Mouse (Mus musculus) retina, postnatal 1 day (tissue): ENCODE measurements around the gene Cracr2b.
A peak's percentile ranks its signal among the peaks of the same experiment; 100 is the strongest.
"Not testable (repeated sequence)": the region's sequence is repeated elsewhere in the genome, so short reads cannot be mapped to it uniquely, and the experiment has no call there.

Experiments
- DNase-seq: peaks from one replicate; pipeline ENCODE4 v3.0.0-alpha.2; 2012

Gene Cracr2b

DNA sequence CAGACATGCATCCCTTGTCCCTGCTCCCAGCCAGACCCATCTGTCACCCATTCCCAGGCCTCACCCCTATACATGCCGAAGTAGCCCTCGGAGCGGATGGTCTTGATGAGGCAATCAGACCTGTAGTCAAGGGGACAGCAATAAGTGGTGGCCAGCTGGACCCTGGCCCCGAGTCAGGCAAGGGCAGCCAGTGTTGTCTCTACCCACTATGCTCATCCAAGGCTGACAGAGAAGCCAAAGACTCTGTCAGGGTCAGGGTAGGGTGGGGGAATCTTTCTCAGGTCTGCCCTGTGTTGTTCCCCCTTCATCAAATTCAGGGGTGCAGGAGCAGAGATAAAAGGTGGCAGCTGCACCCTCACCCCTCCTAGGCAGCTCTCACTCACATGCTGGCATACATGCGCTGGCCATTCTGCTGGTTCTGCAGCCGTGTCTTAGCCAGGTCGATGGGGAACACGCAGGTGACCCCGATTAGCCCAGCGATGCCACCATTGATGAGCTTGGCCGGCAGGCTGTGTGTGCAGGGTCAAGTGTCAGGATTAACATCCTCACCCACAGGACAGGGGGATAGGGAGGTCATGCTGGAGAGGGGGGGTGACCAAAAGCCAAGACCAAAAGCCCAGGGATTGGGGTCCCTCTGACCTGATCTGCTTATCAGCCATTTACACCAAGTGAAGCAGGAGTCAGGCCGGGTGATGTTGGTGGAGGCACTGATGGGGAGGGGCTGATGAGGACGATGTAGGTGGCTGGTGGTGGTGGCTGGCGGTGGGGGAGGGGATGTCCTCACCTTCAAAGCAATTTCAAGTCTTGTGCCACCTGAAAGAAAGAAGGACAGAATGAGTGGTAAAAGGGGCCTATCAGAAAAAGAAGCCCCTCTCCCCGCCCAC, 27.1 kb upstream of the Cracr2b start:
- DNase-seq, result no peak

DNA sequence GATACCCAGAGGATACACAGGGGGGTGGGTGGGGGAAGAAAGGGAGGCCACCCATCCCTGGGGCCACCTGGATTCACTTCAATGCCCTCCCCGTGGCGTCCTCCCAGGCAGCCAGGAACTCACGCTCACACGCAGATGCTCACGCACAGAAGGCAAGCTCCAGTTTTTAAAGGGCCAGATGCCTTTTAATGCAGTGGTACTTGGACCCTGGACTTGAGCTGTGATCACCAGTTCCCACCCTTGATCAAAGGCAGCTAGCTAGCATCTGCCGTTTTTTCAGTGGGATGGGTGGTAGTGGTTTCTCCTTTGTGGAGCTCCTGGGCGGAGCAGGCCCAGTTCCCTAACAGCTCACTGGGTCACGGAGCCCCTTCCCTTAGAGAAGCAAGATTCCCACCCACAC, 26.4 kb upstream of the Cracr2b start:
- DNase-seq, result peak; percentile 77

DNA sequence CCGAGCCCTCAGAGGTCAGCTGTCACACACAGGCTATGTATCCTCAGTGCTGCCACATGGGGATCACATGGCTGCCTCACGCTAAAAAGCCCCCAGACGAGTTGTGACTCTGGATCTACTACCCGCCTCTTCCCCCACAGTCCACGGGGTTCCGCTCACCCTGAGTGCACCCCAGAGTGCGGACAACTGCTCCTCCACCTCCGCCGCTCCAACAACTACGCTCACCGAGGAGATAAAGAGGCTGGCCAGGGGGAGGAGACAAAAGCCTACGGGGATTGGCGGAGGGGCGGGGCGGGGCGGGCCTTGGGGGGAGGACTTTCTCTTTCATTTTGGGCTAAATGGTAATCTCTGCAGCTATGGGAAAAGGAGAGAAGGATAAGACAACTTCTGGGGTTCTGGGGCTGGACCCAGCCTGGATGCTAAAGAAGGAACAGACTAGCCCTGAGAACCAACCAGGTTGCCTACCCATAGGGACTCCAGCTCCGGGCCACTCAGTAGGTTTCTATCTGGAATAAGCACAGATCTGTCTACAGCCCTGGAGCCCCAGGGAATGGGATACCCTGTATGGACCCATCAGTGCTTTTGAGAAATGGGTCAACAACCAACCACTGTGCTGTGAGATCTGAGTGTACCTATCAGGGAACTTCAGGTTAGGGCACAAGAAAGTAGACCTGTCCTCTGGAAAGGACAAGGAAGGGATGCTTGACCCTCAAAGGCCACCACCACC, 25.6 kb upstream of the Cracr2b start:
- DNase-seq, result peak; percentile 71

DNA sequence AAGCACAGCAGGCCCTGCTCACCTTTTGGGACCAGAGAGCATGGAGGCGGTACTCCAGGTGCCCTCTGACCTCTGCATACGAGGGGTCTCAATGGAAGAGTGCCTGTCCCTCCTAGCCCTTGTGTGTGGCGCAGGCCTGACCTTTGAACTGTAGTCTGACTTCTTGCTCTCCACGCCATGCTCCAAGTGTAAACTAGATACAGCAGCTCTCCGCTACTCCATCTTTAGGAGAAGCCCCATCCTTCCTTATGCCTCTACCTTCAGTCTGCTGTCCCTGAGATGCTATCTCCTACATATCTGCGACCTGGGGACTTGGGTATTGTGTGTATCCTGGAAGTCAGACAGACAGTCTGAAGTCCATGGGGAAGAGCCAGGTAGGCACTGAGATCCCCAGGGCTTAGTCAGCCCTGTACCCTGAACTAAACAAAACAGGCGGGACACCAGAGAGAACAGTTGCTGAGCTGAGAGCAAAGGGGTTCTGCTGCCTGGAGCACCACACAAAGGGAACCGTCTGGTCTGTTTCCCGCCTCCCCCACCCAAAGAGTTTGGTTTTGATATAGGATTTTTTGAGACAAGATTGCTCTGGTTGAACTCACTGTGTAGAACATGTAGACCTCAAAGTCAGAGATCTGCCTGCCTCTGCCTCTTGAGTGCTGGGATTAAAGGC, 24.9 kb upstream of the Cracr2b start:
- DNase-seq, result no peak

DNA sequence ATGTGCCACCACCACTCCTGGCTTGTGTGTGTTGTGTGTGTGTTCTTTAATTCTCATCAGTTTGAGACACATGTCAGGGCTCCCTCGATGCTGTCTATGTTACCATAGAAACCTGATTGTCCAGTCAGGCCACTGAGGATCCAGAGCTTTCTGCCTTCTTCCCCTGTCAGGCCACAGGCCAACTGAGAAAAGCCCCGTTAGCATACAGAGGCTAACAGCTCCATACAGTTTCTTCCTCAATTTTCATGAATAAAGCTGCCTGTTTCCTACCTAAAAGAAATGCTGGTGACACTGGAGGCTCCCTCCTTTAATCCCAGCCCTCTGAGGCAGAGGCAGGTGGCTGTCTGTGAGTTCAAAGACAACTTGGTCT, 24.4 kb upstream of the Cracr2b start:
- DNase-seq, result no peak

DNA sequence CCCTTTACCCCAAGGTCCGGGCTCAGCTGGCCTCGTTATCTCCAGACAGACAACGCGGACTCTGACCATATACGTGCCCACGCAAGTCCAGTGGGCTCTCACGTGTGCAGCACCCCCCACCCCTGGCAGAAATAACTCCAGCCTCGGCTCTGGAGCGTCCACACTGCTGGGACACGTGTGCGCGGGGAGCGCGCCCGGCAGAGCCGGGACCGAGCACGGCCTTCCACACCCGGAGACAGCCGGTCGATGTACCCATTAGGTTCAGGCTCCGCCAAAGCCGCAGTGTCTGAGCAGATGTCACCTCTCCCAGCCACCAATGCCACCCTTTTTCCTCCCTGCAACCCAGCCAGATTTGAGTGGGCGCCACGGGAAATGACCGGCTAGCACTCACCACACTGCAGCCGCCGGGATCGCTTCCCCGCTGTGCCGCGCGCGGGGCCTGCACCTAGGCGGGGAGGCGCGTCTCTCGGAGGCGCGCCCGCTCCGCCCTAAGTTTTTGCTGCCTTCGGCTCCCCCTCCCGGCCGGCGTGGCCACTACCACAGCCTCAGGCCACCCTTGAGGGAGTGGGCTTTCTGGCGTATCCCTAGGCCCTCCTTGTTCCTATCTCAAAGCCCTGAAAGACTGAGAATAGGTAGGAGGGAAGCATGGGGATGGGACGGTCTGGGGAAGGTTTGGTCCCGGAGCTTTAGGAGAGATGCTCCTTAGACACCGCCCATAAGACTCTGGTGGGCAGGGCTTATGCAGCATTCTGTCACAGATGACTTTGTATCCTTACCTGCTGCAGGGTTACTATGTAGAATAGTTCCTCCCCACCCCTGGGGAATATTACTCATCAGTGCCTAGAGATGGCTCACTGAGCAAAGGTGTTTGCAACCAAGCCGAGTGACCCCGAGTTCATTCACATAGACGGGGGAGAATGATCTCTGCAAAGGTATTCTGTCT, 23.4 kb upstream of the Cracr2b start, which contains the start of gene Slc25a22:
Gene Slc25a22, minus strand, starts transcription at position 715 of the 943 bp plus-strand sequence.
- DNase-seq, result peak; percentile 86

DNA sequence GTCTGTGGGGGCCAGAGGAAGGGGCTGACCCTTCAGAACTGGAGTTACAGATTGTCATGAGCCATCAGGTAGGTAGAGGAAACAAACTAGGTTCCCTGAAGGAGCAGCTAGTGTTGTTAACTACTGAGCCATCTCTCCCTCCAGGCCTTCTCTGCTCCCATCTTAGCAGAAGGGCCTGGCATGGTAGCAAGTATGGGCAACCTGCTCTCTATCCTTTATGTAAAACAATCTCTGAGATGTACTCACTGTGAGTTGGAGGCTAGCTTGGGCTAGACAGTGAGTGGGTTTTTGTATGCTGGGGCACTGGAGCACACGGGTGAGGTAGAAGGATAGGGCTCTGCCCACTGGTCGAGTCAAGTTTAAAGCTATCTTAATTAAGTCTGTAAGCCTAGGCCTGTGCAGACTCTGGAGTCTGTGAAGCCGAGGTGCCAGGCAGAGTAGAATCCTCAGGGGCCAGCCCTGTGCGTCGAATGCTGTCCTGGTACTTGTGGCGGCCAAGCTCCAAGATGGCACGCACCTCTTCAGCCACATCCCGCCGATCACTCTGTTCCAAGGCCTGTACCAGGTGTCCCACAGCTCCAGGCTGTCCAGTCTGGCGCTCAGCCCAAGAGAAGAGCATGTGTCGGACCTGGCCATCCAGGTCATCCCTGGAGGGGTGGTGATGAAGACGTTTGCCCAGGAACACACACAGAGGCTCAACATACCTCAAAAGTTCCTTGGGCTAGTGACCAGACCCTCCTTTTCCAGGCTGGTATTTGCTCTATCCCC, 22.5 kb upstream of the Cracr2b start:
- DNase-seq, result no peak

DNA sequence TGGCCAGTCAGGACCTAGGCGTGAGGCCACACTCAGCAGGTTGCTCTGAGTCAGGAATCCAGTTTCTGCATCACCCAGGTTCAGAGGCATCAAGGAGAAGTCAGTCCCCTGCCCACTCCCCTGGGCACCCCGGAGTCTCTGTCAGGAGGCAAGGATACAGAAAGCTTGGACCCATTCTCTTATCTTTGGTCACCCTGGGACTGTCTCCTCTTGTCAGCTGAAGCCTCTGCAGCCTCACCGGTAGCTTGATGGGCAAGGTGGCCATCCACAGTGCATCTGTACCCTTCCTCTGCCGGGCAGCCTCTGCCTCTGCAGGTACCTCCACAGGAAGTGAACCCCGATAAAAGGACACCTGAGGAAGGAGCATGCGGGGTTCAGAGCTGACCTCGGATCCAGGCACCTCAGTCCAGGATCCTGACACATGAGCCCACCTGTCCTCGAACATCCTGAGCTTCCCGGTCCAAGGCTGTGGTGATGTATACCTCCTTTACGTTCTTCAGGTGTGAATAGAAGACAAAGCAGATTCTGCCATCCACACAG, 21.7 kb upstream of the Cracr2b start:
- DNase-seq, result no peak

DNA sequence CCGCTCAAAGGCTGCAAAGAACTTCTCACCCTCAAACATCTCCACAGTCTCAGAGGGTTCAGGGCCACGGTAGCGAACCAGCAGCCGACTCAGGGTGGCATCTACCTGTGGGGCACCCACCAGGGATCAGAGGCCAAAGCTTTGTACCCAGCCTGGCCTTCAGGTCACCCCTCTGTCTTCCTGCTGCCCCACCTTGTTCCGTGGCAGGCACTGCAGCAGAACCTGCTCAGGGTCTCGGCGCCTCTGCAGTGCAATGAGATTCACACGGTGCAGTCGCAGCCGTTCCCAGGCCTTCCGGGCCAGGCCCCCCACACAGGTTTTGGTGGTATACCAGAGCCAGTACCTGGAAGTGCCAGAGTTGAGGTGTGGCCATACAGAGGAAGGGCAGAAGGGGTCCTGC, 21.1 kb upstream of the Cracr2b start:
- no peak for DNase-seq

DNA sequence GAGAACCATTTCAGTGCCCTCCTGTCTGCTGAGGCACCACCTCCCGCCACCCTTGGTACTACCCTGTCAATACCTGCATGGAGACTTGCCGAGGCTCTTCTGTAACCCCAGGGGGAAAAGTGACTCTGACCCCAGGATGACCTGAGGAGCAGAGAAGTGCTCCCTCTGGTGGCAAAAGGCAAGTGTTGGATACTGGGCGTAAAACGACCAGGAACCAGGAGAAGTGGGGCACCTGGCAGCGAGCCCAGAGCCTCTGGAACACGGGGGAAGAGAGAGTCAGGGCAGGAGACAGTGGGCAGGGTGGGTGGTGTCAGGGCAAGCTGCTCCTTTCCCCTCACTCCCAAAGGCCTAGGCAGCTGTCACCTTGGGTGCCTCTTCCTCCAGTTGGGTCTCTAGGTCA, 20.3 kb upstream of the Cracr2b start:
- DNase-seq, result peak; percentile 92

DNA sequence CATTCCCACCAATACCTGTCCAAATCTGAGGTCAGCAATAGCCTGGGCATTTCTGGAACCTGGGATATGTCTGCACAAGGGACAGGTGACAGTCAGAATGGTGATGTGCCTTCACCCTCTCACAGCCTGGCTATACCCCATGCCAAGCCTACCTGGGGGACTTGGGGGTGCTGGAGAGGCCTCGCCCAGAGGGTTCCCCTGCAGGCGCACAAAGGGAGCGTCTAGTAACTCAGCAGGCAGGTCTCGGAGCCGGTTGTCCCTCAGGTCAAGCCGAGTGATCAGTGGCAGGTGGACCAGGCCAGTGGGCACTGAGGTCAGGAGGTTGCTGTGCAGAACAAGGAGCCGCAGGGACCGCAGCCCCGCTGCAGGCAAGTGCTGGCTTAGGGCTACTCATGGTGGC, 19.4 kb upstream of the Cracr2b start:
- DNase-seq, result no peak

DNA sequence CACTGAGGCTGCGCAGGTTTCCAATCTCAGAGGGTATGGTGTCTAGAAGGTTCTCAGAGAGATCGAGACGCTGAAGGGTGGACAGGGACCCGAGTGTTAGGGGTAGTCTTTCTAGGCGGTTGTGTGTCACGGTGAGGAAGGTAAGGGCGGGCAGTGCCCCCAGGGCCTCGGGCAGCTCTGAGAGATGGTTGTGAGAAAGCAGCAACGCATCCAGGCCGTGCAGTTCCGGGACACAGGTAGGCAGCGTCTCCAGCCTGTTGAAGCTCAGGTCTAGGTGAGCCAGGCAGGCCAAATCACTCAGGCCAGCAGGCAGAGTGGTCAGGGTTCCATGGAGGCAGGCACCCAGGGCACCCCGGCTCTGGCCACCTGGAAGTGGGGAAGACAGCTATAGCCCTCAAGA, 18.7 kb upstream of the Cracr2b start:
- DNase-seq, result no peak

DNA sequence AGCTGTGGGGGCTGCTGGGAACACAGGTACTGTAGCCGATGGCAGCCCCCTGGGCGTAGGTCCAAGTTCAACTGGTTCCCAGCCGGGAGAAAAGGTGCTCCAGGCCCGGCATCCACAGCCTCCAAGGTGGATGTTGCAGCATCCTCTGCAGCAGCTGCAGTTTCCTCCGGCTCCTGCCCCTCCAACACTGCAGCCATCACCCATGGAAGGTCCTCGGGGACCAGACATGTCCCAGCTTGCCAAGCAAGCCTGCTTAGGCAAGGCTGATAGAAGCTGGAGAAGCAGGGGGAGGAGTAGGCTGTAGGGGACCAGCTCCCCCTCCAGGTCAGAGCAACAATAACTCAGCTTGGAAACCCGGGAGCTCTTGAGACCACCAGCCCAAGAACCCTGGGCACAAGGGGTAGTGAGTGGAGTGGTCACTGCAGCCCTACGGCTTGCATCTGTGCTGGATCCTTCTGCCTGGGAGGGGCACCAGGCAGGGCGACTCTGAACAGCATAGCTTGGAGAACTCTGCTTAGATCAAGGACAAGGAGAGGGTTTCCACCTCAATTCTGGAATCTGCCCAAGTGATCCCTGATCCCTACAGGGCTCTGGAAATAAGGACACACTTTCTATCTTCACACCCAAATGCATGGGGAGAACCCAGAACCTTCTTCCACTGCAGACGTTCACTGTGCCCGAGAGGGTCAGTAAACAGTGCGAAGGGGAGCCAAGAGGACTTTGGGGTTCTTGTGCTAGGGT, 17.6 kb upstream of the Cracr2b start:
- DNase-seq, result peak; percentile 73

DNA sequence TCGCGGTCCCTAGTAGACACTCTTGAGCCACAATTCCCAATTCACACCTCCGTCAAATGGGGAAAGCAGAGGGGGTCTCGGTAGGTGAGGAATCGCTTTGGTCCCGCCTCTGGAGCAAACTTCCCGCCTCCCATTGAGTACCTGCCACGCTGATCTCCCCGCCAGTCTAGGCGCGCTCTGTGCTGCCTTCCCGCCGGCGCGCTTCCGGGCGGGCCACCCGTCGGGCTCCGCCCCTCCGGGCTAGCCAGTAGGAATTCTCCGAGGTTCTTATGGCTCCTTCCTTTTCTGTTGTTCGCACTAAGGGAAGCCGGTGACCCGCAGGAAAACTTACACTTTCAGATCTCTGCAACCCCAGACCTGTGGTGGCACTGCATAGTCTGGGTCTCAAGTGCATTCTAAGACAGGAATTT, 17.1 kb upstream of the Cracr2b start, which contains the start of gene Pidd1:
Gene Pidd1, minus strand, starts transcription at position 198 of the 410 bp plus-strand sequence.
- peak; percentile 83 for DNase-seq

DNA sequence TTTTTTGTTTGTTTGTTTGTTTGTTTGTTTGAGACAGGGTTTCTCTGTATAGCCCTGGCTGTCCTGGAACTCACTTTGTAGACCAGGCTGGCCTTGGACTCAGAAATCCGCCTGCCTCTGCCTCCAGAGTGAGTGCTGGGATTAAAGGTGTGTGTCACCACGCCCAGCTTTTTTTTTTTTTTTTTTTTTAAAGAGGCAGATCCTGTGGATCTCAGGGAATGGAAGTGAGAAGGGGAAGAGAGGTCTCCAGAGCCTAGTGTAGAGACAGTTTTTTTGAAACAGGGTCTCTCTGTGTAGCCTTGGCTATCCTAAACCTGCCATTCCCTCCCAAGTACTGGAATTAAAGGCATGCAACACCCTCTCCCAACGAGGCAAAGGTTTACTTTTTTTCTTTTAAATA, 14.5 kb upstream of the Cracr2b start:
- not testable (repeated sequence) for DNase-seq

DNA sequence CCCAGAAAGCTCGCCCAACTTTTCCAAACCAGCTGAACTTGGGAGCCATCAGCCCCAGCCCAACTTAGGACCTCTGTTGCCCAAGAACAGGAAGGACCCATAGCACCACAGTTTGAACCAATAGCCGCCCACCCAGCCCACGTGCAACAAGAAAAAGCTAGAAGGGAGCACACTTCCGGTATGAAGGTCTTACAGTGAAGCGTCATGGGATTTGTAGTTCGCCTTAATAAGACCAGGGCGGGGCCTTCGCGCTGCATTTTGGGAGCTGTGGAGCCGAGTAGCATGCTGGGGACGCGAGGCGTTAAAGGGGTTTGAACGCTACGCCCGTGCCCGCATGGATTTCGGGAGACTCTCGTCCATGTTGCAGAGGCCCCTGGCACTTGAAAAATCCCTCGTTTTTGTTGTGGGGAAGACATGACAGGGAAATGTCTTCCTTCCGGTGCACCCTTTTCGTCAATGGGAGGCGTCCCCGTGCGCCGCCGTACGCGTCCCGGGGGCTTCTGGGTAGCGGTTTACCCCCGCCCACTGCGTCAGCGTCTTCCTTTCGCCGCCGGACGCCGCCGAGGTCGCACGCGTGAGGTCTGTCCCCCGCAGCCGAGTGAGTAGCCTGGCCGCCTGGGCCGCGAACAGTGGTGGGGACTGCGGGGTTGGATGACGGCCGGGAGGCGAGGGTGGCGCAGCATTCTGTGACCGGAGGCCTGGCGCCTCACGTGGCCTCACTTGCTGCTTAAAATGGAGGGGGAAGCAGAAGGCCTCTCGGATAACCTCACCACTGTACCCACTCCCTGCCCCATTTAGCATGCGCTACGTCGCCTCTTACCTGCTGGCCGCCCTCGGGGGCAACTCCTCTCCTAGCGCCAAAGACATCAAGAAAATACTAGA, 13.5 kb upstream of the Cracr2b start, which contains the start of gene Rplp2:
Gene Rplp2, plus strand, starts transcription at position 261 of the 882 bp plus-strand sequence.
- peak; percentile 97 for DNase-seq

DNA sequence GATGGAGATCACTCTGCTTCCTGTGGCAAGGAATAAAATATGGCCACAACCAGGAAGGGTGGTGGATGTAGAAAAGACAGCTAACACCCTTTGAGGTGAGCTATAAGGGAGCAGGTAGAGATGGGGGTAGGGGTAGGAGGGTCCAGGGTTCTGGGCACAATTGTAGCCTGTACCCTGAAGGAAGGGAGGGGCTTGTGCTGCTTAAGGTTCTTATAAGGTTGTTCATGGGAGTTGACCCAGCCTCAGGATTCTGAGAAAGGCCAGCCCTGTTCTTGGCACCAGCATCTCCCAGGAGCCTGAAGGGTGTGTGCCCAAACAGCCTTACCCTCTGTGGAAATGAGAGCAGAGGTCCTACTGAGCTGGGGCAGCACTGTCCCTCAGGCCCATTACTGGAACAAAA, 9.0 kb upstream of the Cracr2b start:
- no peak for DNase-seq

DNA sequence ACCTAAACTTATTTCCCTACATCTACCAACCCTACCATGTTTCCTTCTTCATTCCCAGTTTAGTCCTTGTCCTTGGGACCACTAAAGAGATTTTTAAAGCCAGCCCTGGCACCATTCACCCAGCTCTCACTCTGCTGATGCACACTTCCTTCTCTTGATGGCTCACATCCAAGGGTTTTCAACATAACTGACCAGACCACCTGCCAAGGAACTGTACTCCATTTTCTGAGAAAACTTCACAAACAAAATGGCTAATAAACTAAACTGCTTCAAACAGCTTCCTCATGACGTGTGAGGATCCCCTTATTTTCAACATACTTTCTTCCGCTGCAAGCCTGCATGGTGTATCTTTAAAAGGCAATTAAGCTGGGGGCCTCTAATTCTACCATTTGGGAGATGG, 7.3 kb upstream of the Cracr2b start:
- no peak for DNase-seq

DNA sequence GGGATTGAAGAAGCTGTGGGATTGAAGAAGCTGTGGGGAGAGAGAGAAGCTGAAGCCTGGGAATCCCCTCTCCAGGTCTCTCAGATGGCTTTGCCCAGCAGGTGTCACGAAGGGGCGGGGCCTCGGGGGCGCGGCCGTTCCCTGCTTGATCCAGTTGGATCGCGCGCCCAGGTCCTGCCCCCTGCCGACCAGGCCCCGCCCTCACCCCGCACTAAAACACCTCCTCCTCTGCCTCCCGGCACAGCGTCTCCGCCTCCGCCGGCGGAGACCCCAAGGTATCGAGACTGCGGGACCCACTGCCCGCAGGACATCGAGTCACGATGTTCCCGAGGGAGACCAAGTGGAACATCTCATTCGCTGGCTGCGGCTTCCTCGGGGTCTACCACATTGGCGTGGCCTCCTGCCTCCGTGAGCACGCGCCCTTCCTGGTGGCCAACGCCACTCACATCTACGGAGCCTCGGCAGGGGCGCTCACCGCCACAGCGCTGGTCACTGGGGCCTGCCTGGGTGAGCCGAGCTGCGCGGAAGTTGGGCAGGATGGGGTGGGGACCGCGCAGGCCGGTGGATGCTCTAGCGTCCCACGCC, 5.8 kb upstream of the Cracr2b start, which contains the start of gene Pnpla2:
Gene Pnpla2, plus strand, starts transcription at position 232 of the 585 bp plus-strand sequence.
- DNase-seq, result peak; percentile 96
